Mouse (Mus musculus) CH12.LX (cell line): ENCODE data around the gene Galnt6. TPM values are rescaled to one million over a fixed set of nuclear protein-coding genes. Genes with fewer than 3 reads are reported as not detected.

ENCODE experiments used
- polyA plus RNA-seq: library from polyadenylated mRNA; unstranded; fragments of >175 nt; gene quantifications from 2 replicates; pipeline ENCODE4 v1.2.1, GENCODE M21; 2012; ENCODE audit warnings: low read depth; ENCODE audit not compliant: insufficient read length
- total RNA-seq, 2 experiments: library from RNA; depleted of rRNA; stranded (reverse); fragments of 300-350 nt in 1 of 2; fragments of >200 nt in 1 of 2; gene quantifications; 2 replicates each; pipeline ENCODE4 v1.2.3; 2012 to 2014

Gene Galnt6
- total and polyA plus RNA-seq, 3 experiments: 0.58 to 5.0 (median 2.0) TPM

Other genes with a start within 250 kb of the Galnt6 start
- 3.5 TPM in 2 replicates for gene Csrnp2, start 233.9 kb downstream of the Galnt6 start, total RNA-seq (2012; rRNA removed)
- gene Csrnp2, start 233.9 kb downstream of the Galnt6 start, total RNA-seq (2014; rRNA removed): 2.3 and 2.4 TPM in 2 replicates
- gene Csrnp2, start 233.9 kb downstream of the Galnt6 start, polyA plus RNA-seq: 2.0 and 2.3 TPM in 2 replicates
- 5.8 and 7.8 TPM in 2 replicates for gene Tfcp2, start 177.4 kb downstream of the Galnt6 start, total RNA-seq (2012; rRNA removed)
- 6.3 and 6.8 TPM in 2 replicates for gene Tfcp2, start 177.4 kb downstream of the Galnt6 start, total RNA-seq (2014; rRNA removed)
- 5.3 and 5.9 TPM in 2 replicates for gene Tfcp2, start 177.4 kb downstream of the Galnt6 start, polyA plus RNA-seq
- gene Pou6f1, start 129.4 kb downstream of the Galnt6 start, total RNA-seq (2012; rRNA removed): 3.5 and 7.4 TPM in 2 replicates
- gene Pou6f1, start 129.4 kb downstream of the Galnt6 start, total RNA-seq (2014; rRNA removed): 0.97 and 1.7 TPM in 2 replicates
- 6.3 and 9.1 TPM in 2 replicates for gene Pou6f1, start 129.4 kb downstream of the Galnt6 start, polyA plus RNA-seq
- gene Dazap2, start 114.0 kb downstream of the Galnt6 start, total RNA-seq (2012; rRNA removed): 56.0 and 63.8 TPM in 2 replicates
- 139 and 159 TPM in 2 replicates for gene Dazap2, start 114.0 kb downstream of the Galnt6 start, total RNA-seq (2014; rRNA removed)
- 160 and 213 TPM in 2 replicates for gene Dazap2, start 114.0 kb downstream of the Galnt6 start, polyA plus RNA-seq
- gene Smagp, start 92.4 kb downstream of the Galnt6 start, total RNA-seq (2012; rRNA removed): 4.9 and 7.0 TPM in 2 replicates
- 0.55 and 1.3 TPM in 2 replicates for gene Smagp, start 92.4 kb downstream of the Galnt6 start, total RNA-seq (2014; rRNA removed)
- 3.2 and 4.8 TPM in 2 replicates for gene Smagp, start 92.4 kb downstream of the Galnt6 start, polyA plus RNA-seq
- gene Bin2, start 59.8 kb downstream of the Galnt6 start, total RNA-seq (2012; rRNA removed): 60.4 and 64.8 TPM in 2 replicates
- gene Bin2, start 59.8 kb downstream of the Galnt6 start, total RNA-seq (2014; rRNA removed): 49.2 and 51.4 TPM in 2 replicates
- gene Bin2, start 59.8 kb downstream of the Galnt6 start, polyA plus RNA-seq: 72.8 and 89.9 TPM in 2 replicates
- gene Cela1, start 41.5 kb downstream of the Galnt6 start, total RNA-seq (2012; rRNA removed): 4.8 and 5.1 TPM in 2 replicates
- 1.3 and 1.8 TPM in 2 replicates for gene Cela1, start 41.5 kb downstream of the Galnt6 start, total RNA-seq (2014; rRNA removed)
- 3.3 TPM in 2 replicates for gene Cela1, start 41.5 kb downstream of the Galnt6 start, polyA plus RNA-seq
- 4.1 and 4.7 TPM in 2 replicates for gene Slc4a8, start 32.4 kb upstream of the Galnt6 start, total RNA-seq (2012; rRNA removed)
- 5.1 and 7.0 TPM in 2 replicates for gene Slc4a8, start 32.4 kb upstream of the Galnt6 start, total RNA-seq (2014; rRNA removed)
- 7.2 and 9.6 TPM in 2 replicates for gene Slc4a8, start 32.4 kb upstream of the Galnt6 start, polyA plus RNA-seq
- gene Scn8a, start 140.5 kb upstream of the Galnt6 start, total RNA-seq (2012; rRNA removed): 0.04 and 0.13 TPM in 2 replicates
- gene Scn8a, start 140.5 kb upstream of the Galnt6 start, total RNA-seq (2014; rRNA removed): 0.09 and 0.15 TPM in 2 replicates
- gene Scn8a, start 140.5 kb upstream of the Galnt6 start, polyA plus RNA-seq: 0.39 and 0.44 TPM in 2 replicates